Mouse (Mus musculus) hindbrain, embryonic 10.5 days (tissue): Measurements from ENCODE around the gene 2810408A11Rik. TPM values are rescaled to one million over a fixed set of nuclear protein-coding genes. Genes with fewer than 3 reads are reported as not detected.
"Not testable (repeated sequence)": the region's sequence is repeated elsewhere in the genome, so short reads cannot be mapped to it uniquely, and the experiment has no call there.

Experiments used
- DNase-seq: peaks from one replicate; pipeline ENCODE4 v3.0.0-alpha.2; 2017; ENCODE audit warnings: low spot score
- H3K27ac ChIP-seq: fragments of 300-500 bp; sonication (generic); 2 replicates; pipeline ENCODE4 v1.5.1; 2016; ENCODE audit warnings: mild to moderate bottlenecking, moderate library complexity
- H3K27me3 ChIP-seq: fragments of 300-500 bp; sonication (generic); 2 replicates; pipeline ENCODE4 v1.6.1; 2016; ENCODE audit warnings: mild to moderate bottlenecking; ENCODE audit not compliant: poor library complexity, insufficient read depth, severe bottlenecking
- H3K36me3 ChIP-seq: fragments of 300-500 bp; sonication (generic); 2 replicates; pipeline ENCODE4 v1.6.1; 2016; ENCODE audit warnings: mild to moderate bottlenecking, moderate library complexity
- H3K4me1 ChIP-seq: fragments of 300-500 bp; sonication (generic); replicated peaks from 2 replicates; pipeline ENCODE4 v1.6.1; 2016; ENCODE audit warnings: mild to moderate bottlenecking
- H3K4me3 ChIP-seq: fragments of 300-500 bp; sonication (generic); 2 replicates; pipeline ENCODE4 v1.5.1; 2016; ENCODE audit warnings: mild to moderate bottlenecking, moderate library complexity
- H3K9me3 ChIP-seq: fragments of 300-500 bp; sonication (generic); 2 replicates; pipeline ENCODE4 v1.6.1; 2016; ENCODE audit warnings: mild to moderate bottlenecking, moderate library complexity
- WGBS: fragments of 180-500 bp; shearing (Covaris S2); methylation state at CpG from one replicate; pipeline ENCODE4 v1.1.7; 2016; 5-methylcytosine and 5-hydroxymethylcytosine counted together
- polyA plus RNA-seq: library from polyadenylated mRNA; unstranded; fragments of >200 nt; fragmentation: Nextera tagmentation; extraction: Ambion mirVana; gene quantifications from 2 replicates; pipeline ENCODE4 v1.2.1, GENCODE M21; 2016

The 2810408A11Rik gene
- polyA plus RNA-seq, 1 experiment from 2014 or later, result 15.2 TPM

DNA sequence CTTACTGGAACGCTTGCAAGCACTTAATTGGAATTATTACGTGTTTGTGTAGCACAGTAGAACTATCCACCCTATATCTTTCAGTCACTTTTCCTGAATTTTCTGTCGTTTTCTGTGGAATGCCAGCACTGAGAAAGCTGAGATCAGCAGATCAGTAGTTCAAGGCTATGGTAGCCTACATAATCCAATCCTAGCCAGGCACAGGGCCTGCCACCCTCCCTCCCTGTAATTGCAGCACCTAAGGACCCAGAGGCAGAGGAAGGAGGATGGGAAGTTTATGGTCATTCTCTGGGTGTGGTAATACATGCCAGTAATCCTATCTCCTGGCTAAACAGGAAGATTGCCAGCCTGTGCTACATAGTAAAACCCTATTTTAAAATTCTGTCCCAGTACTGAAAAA is 22.0 kb upstream of the 2810408A11Rik start:
- H3K36me3 ChIP-seq, result peaks cover 20% of the 10 kb centered on the region
- 72% methylated on average over 3 of the region's 3 CpGs for WGBS
- H3K27me3 ChIP-seq, result no peaks in the 10 kb centered on the region
- peak overlapping the region; percentile 98 for H3K27ac ChIP-seq
- no peak for DNase-seq
- H3K4me3 ChIP-seq, result peak overlapping the region; percentile 91
- peaks cover 25% of the 10 kb centered on the region for H3K4me1 ChIP-seq
- no peaks in the 10 kb centered on the region for H3K9me3 ChIP-seq

DNA sequence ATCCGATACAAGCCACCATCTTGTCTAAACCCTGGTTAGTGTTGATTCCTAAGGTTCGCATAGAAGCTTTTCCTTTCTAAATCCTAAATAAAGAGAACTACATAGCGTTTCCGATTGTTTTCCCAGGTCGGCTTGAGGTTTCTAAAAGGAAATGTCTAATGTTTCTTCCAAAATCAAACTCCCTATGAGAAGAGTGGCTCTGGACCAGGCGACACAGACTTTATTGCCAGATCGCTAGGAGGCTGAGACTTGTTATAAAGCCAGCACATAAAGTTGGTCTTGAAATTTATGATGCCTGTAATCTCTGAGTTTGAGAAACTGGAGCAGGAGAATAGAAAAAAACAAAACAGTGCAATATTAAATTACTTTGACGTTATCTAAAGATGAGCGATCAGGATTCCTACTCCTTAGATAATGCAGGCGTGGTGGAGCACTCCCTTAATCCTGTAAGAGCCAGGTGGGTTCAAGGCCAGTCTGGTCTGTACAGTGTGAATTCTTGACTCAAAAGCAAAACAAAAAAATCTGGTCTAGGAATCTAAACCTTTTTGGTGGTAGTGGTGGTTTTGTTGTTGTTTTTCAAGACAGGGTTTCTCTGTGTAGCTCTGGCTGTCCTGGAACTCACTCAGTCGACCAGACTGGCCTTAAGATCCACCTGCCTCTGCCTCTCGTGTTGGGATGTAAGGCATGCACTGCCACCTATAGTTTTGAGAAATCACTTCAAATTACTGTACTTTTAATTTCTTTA is 21.4 kb upstream of the 2810408A11Rik start:
- peaks cover 26% of the 10 kb centered on the region for H3K36me3 ChIP-seq
- WGBS, result 5% methylated on average over 12 of the region's 12 CpGs
- no peaks in the 10 kb centered on the region for H3K9me3 ChIP-seq
- no peak for DNase-seq
- H3K27ac ChIP-seq, result peak overlapping the region; percentile 98
- peaks cover 31% of the 10 kb centered on the region for H3K4me1 ChIP-seq
- peak overlapping the region; percentile 91 for H3K4me3 ChIP-seq
- no peaks in the 10 kb centered on the region for H3K27me3 ChIP-seq

DNA sequence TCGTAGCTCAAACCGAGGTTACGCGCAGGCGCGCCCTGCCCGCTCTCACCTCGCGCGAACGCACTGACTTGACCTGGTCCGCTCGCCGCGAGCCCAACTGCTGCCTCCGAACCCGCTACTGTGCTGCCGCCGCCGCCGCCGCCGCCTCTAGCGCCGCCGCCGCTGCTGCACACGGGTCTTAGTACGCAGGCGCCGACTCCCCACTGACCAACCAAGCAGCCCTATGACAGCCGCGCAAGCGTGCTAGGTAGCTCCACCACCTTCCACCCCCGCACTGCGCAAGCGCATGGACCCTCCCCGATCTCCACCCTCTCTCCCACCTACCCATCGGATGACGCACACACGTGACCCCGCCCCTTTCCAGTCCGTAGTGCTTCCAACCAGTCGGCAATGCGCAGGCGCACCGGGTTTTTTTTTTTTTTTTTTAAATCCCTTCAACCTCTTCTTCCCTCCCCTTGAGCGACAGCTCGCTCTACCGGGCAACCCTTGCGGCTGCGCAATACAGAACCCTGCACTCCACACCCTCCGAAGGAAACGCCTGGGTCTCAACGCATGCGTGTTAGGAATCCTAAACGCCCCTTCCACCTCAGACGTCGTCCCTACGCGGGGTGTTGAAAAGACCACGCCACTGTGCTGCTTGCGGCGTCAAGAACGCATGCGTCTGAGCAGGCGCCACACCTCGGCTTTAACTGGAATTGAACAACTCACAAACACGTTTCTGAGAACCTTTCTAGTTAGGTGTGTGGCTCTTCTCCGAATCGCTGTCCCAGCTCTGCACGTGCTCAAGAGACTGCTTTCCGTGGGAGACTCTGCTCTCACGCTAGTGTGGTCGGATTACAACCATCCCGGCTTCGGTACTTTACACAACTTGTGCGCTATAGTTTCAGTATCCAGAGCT is 20.6 kb upstream of the 2810408A11Rik start, which contains the start of gene Eif5a:
Eif5a (minus strand) TSS at position 845 of the 898 bp plus-strand sequence.
- Histone ChIP-seq H3K27me3 (no peaks in the 10 kb centered on the region), H3K36me3 (peaks cover 34% of the 10 kb centered on the region), H3K27ac (peak within 1 kb of the TSS; percentile 98), H3K9me3 (no peaks in the 10 kb centered on the region), H3K4me3 (peak within 1 kb of the TSS; percentile 91), H3K4me1 (peaks cover 37% of the 10 kb centered on the region)
- DNase-seq, result peak; percentile 100
- under 1% methylated on average over 78 of the region's 78 CpGs for WGBS

DNA sequence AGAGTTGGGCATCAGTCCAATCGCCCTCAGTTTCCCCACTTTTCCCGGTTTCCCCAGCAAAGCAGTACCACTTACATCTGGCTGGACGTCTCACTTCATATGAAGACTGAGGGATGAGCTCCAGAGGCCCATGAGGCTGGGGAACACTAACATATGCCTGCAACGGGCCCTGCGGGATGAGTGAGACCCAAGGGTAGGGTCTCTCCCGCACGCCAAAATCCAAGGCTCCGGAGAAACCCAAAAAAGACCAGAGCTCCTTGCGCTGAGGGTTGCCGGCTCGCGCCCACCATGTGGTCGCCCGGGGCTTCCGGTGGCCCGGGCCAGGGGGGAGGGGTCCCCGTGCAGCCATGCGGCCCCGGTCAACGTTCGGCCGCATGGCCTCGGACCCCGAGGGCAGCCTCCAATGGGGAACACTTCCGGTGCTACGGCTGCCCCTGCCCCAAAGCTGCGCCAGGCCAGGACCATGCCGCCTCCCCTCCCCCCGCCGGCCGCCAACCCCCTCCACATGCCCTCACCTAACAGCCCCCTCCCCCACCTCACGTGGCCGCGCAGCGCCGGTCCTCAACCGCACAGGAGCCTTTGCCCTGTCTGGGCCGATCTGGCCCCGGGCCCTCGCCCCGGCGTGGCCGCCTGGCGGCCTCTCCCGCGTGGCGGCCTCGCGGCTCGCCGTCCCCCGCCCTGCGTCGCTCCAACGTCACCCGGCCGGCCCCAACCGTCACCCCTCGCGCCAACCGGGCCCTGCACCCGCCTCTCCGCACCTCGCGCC is 19.7 kb upstream of the 2810408A11Rik start:
- H3K4me1 ChIP-seq, result peaks cover 46% of the 10 kb centered on the region

DNA sequence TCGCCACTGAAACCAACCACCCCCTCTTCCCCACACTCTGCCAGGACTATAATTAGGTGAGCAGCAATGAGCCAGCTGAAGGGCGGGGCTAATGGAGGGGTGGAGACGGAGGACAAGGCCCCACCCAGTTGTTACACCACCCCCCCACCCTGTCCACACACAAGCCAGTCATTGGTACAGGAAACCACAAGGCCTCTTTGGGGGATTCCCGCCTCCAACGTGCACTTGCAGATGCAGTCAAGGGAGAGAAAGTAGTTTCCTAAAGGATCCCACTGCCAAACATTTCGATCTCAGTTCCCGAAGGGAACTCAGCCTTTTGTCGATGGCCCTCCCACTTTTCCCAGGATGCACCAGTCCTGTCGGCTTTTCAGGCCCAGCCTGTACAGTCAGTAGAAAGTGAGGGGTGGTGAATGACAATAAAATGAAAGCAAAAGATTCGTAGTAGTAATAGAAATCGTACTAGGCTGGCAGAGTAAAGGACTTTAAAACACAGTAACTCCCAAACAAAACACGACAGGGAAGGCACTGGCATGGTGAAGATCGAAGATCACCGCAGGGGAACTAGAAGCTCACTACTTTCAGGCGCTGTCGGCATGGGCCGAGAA is 19.0 kb upstream of the 2810408A11Rik start:
- Histone ChIP-seq H3K36me3 (peaks cover 50% of the 10 kb centered on the region), H3K4me1 (peaks cover 53% of the 10 kb centered on the region), H3K9me3 (no peaks in the 10 kb centered on the region), H3K27me3 (no peaks in the 10 kb centered on the region), H3K4me3 (peak overlapping the region; percentile 91), H3K27ac (peak overlapping the region; percentile 98)
- peak; percentile 56 for DNase-seq
- 3% methylated on average over 17 of the region's 17 CpGs for WGBS

More for the DNA sequence above, 19.7 kb upstream of the 2810408A11Rik start:
- under 1% methylated on average over 64 of the region's 65 CpGs for WGBS
- Histone ChIP-seq H3K4me3 (peak overlapping the region; percentile 91), H3K36me3 (peaks cover 43% of the 10 kb centered on the region), H3K9me3 (no peaks in the 10 kb centered on the region), H3K27me3 (no peaks in the 10 kb centered on the region), H3K27ac (peak overlapping the region; percentile 98)
- DNase-seq, result peak; percentile 59

DNA sequence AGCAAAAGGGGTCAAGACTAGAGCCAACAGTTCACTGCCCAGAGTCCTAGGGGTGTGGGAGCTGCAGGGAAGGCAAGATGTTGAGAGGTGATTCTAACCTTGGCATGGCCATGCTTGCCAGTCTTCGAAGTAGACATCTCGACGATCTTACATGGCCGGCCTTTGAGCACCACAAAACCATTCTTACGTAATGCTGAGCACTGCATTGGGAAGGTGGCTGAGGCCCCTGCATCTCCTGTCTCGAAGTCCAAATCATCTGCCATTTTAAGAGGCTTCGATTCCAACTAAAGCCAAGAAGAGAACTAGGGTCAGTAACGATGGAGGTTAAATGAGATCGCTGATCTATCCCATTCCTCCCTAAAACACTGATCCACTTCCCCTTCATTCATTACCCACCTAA is 18.3 kb upstream of the 2810408A11Rik start:
- Histone ChIP-seq H3K27me3 (no peaks in the 10 kb centered on the region), H3K36me3 (peaks cover 51% of the 10 kb centered on the region), H3K27ac (no peak overlapping the region), H3K4me3 (peak overlapping the region; percentile 91), H3K4me1 (peaks cover 60% of the 10 kb centered on the region), H3K9me3 (no peaks in the 10 kb centered on the region)
- no peak for DNase-seq
- WGBS, result 87% methylated on average over 9 of the region's 9 CpGs

DNA sequence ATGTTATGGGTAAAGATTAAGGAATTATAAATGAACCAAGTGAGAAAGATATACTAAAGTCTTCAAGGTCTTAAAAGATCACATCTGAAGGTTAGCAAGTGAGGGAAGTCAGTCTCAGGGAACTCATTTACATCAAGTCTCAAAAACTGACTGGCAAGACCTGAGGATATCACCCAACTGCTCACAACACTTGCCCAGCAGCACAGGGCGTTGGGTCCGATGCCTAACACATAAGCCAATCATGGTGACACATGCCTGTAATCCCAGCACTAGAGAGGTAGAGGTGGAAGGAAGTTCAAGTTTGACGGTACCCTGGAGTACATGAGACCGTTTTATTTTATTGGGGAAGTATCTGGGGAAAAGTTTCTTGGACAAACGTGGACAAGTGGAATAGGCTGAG is 17.3 kb upstream of the 2810408A11Rik start:
- Histone ChIP-seq H3K4me1 (peaks cover 67% of the 10 kb centered on the region), H3K4me3 (0 out of 2 replicates have a peak overlapping the region, but pooled peaks have one; percentile 7), H3K27me3 (no peaks in the 10 kb centered on the region), H3K27ac (no peak overlapping the region), H3K9me3 (no peaks in the 10 kb centered on the region), H3K36me3 (peaks cover 56% of the 10 kb centered on the region)
- no peak for DNase-seq
- WGBS, result 89% methylated on average over 5 of the region's 5 CpGs

DNA sequence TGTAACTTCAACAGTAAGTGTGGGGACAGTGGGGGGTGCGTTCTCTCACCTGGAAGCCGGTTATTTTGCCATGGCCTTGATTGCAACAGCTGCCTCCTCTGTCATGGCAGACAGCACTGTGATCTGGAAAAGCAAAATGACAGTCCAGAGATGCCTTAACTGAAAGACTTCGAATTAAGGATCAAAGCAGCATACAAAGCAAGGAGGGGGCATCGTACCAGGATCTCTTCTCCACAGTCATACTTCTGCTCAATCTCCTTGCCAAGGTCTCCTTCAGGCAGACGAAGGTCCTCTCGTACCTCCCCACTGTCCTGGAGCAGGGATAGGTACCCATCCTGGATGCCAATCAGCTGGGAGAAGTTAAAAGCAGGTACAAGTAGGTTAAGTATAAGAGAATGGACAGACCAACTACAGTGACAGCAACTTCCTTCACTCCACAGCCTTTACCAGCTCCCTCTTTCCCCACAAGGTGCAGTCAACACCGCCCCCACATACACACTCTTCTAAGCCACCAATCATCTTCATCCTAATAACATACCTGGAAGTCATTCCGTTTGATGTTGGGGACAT is 16.7 kb upstream of the 2810408A11Rik start:
- H3K27ac ChIP-seq, result no peak overlapping the region
- 89% methylated on average over 8 of the region's 8 CpGs for WGBS
- H3K4me1 ChIP-seq, result peaks cover 65% of the 10 kb centered on the region
- peaks cover 63% of the 10 kb centered on the region for H3K36me3 ChIP-seq
- no peaks in the 10 kb centered on the region for H3K27me3 ChIP-seq
- no peak for DNase-seq
- peak overlapping the region; percentile 23; the same call in 1 of the 2 replicates for H3K4me3 ChIP-seq
- H3K9me3 ChIP-seq, result no peaks in the 10 kb centered on the region

DNA sequence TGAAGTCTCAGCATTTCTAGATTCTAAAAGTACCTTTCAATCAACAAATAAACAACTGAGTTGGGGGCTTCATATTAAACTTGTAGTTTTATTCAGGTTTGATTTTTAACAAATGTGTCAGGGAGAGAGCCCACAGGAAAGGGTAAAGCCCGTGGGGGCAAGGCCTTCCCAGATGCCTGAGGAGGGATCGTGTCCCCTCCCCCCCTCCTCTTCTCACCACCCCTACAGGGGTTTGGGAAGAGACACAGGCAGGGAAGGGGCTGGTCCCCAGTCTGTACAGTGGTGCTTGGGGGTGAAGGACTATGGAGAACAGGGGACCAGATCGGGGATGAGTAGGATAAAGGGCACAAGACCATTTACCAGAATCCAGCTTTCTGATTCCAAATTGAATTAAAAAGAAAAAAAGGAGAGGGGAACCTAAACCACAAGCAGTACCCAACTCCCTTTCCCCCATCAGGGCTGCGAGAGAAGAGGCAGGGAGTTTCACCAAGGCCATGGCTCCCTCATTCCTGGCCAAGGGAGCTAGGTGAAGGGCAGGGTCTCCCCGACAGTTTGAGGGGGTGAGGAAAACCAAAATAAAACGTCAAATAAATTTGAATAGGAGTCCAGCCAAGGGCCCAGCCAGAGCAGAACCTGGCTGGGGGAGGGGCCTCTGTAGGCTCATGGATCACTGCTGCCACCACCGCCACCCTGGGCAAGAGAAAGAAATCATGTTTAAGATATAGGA is 16.0 kb upstream of the 2810408A11Rik start:
- H3K27me3 ChIP-seq, H3K9me3 ChIP-seq, H3K27ac ChIP-seq, DNase-seq: not testable (repeated sequence)
- peak overlapping the region; percentile 99; the same call in 1 of the 2 replicates for H3K4me3 ChIP-seq
- H3K36me3 ChIP-seq, result peaks cover 69% of the 10 kb centered on the region
- 67% methylated on average over 7 of the region's 7 CpGs for WGBS
- H3K4me1 ChIP-seq, result peaks cover 62% of the 10 kb centered on the region

DNA sequence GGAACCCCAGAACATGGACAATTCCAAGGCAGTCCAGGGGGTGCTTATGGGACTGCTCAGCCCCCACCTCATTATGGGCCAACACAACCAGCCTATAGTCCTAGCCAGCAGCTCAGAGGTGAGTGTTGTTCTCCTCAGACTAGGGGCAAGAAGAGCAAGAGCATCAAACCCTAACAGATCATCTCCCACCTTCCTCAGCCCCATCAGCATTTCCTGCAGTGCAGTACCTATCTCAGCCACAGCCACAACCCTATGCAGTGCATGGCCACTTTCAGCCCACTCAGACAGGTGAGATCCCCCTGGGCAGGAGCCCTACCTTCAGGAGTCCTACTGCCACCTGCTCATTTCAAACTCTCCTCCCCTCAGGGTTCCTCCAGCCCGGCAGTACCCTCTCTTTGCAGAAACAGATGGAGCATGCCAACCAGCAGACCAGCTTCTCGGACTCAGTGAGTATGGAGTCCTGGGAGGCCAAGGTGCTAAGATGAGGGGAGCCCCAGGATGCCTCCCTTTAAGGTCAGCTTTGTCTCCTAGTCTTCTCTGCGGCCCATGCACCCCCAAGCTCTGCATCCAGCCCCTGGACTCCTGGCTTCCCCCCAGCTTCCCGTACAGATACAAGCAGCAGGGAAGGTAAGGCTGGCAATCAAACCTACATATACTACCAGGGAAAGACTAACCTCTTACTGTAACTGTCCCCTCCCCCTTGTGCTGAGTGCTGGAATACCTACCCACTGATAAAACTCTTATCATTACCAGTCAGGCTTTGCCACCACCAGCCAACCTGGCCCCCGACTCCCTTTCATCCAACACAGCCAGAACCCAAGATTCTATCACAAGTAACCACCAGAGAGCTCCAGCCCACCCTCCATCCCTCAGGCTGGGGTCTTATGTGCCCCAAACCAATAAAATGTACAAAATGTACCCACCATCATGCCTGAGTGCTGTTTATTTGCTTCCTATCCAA is 15.2 kb upstream of the 2810408A11Rik start:
- H3K4me3 ChIP-seq, result peak overlapping the region; percentile 99
- H3K9me3 ChIP-seq, result no peaks in the 10 kb centered on the region
- 63% methylated on average over 5 of the region's 5 CpGs for WGBS
- peaks cover 78% of the 10 kb centered on the region for H3K36me3 ChIP-seq
- no peak for DNase-seq
- H3K4me1 ChIP-seq, result peaks cover 62% of the 10 kb centered on the region
- no peaks in the 10 kb centered on the region for H3K27me3 ChIP-seq
- no peak overlapping the region; the same call in 1 of the 2 replicates for H3K27ac ChIP-seq
